In genomic region chr2:25852626-25853025, GRCm38 (mm10) we compare ENCODE assay signal across 11 mouse cellular contexts. TPM values are rescaled to one million over a fixed set of nuclear protein-coding genes. Genes with fewer than 3 reads are reported as not detected.
A peak's percentile ranks its signal among the peaks of the same experiment; 100 is the strongest.
DNase-seq lines count a peak whose midpoint lies in the region; ATAC-seq and TF ChIP-seq lines count a peak whose summit lies in the region.
"Had no signal": no experiment of that assay in that cellular context is flagged by ENCODE, and none has a peak within 500 bp of the region (broad histone marks: within the 10 kb centered on the region; RNA-seq: fewer than 3 reads in every experiment).

No protein-coding gene starts in this region.

- ATAC-seq in hindbrain, embryonic 14.5 days (ENCODE audit: low FRiP score) = no peak
- ATAC-seq in hindbrain, embryonic 13.5 days (ENCODE audit: low FRiP score) = no peak
- peak; percentile 81 for ATAC-seq in common myeloid progenitor, adult 5-6 weeks (replicated peaks; ENCODE audit: low read depth, poor library complexity, severe bottlenecking)
- no peak for ATAC-seq in monocyte, adult 5-6 weeks (replicated peaks; ENCODE audit: insufficient number of reproducible peaks, low FRiP score, low TSS enrichment, poor library complexity, severe bottlenecking)

- TF ChIP-seq EP300 in MEL (IDR thresholded peaks at IDR 0.05; ENCODE audit: low read depth in 1 of 2, low read length in 2 of 2) = no peak

- H3K4me2 ChIP-seq in hindbrain, embryonic 14.5 days (replicated peaks) = no peak overlapping the region
- no peak overlapping the region for H3K4me2 ChIP-seq in hindbrain, embryonic 13.5 days

- TF ChIP-seq CTCF in MEL (IDR thresholded peaks at IDR 0.05 in 2 of 3, conservative IDR thresholded peaks at IDR 0.05 in 1 of 3; ENCODE audit: control insufficient read depth in 1 of 3, insufficient read depth in 1 of 3, low read depth in 2 of 3, low read length in 3 of 3, poor library complexity in 1 of 3, severe bottlenecking in 1 of 3) = no peak

- no peak overlapping the region for H3K4me3 ChIP-seq in hindbrain, embryonic 14.5 days (replicated peaks; ENCODE audit: low read length)
- H3K4me3 ChIP-seq in hindbrain, embryonic 13.5 days = no peak overlapping the region
- H3K4me3 ChIP-seq in MEL (ENCODE audit: control insufficient read depth in 1 of 2, insufficient read depth in 1 of 2, low read depth in 2 of 2, low read length in 2 of 2) = no peak overlapping the region

- H3K79me2 ChIP-seq in MEL (ENCODE audit: control insufficient read depth, insufficient read depth, low read length, poor library complexity) = no peaks in the 10 kb centered on the region

- WGBS in hindbrain, embryonic 14.5 days = 61% methylated on average over 3 of the region's 3 CpGs
- 57% methylated on average over 3 of the region's 3 CpGs for WGBS in hindbrain, embryonic 13.5 days

- H3K36me3 ChIP-seq in hindbrain, embryonic 14.5 days (replicated peaks; ENCODE audit: control insufficient read depth, insufficient read depth) = no peaks in the 10 kb centered on the region
- H3K36me3 ChIP-seq in hindbrain, embryonic 13.5 days = no peaks in the 10 kb centered on the region
- no peaks in the 10 kb centered on the region for H3K36me3 ChIP-seq in MEL (ENCODE audit: control insufficient read depth in 1 of 2, insufficient read depth in 2 of 2, low read length in 2 of 2)

- H3K9me3 ChIP-seq in hindbrain, embryonic 14.5 days (ENCODE audit: control insufficient read depth, low read length) = no peaks in the 10 kb centered on the region
- H3K9me3 ChIP-seq in hindbrain, embryonic 13.5 days = no peaks in the 10 kb centered on the region
- H3K9me3 ChIP-seq in MEL (replicated peaks; ENCODE audit: insufficient read depth, low read length) = no peaks in the 10 kb centered on the region

- no peak for TF ChIP-seq POLR2A in MEL (IDR thresholded peaks at IDR 0.05; ENCODE audit: control insufficient read depth in 1 of 2, insufficient read depth in 1 of 2, low read depth in 1 of 2, low read length in 2 of 2, poor library complexity in 1 of 2)

- H3K9ac ChIP-seq in hindbrain, embryonic 14.5 days = no peak overlapping the region
- no peak overlapping the region for H3K9ac ChIP-seq in hindbrain, embryonic 13.5 days
- no peak overlapping the region for H3K9ac ChIP-seq in MEL (ENCODE audit: control insufficient read depth, low read depth, low read length, poor library complexity, severe bottlenecking)
- H3K9ac ChIP-seq: liver, embryonic 14.5 days had no signal

- H3K27me3 ChIP-seq in hindbrain, embryonic 14.5 days (ENCODE audit: control insufficient read depth, insufficient read depth, low read length) = no peaks in the 10 kb centered on the region
- no peaks in the 10 kb centered on the region for H3K27me3 ChIP-seq in hindbrain, embryonic 13.5 days
- H3K27me3 ChIP-seq in MEL (ENCODE audit: control insufficient read depth in 1 of 2, insufficient read depth in 2 of 2, low read length in 2 of 2) = no peaks in the 10 kb centered on the region; a peak in 1 of 4 replicates

- no peak for TF ChIP-seq RAD21 in MEL (IDR thresholded peaks at IDR 0.05; ENCODE audit: low read depth, low read length)

- peak; percentile 26 for DNase-seq in hindbrain, embryonic 14.5 days (ENCODE audit: low spot score)
- peak; percentile 16 for DNase-seq in MEL (ENCODE audit: low read depth, low spot score)
- peak; percentile 88 for DNase-seq in layer of hippocampus, adult 9-11 months
- DNase-seq in natural killer cell, adult 2 months (ENCODE audit: low spot score in 2 of 2) = peak; percentile 35 to 50
- DNase-seq in embryo, embryonic 11 days = no peak

- H3K4me1 ChIP-seq in hindbrain, embryonic 14.5 days (replicated peaks; ENCODE audit: control insufficient read depth, insufficient read depth, low read length) = no peaks in the 10 kb centered on the region
- no peaks in the 10 kb centered on the region; the same call in 1 of the 2 replicates for H3K4me1 ChIP-seq in hindbrain, embryonic 13.5 days (replicated peaks)
- H3K4me1 ChIP-seq in MEL (ENCODE audit: control insufficient read depth in 1 of 2, insufficient read depth in 2 of 2, low read length in 2 of 2) = no peaks in the 10 kb centered on the region

- H3K27ac ChIP-seq in hindbrain, embryonic 14.5 days = no peak overlapping the region
- no peak overlapping the region; the same call in 1 of the 2 replicates for H3K27ac ChIP-seq in hindbrain, embryonic 13.5 days
- H3K27ac ChIP-seq in MEL (ENCODE audit: control insufficient read depth, low read depth, low read length) = no peak overlapping the region
- H3K27ac ChIP-seq: liver, embryonic 14.5 days had no signal

TF ChIP-seq in MEL, 35 proteins besides CTCF, POLR2A, EP300 and RAD21:
- no peak for TF ChIP-seq SIN3A (IDR thresholded peaks at IDR 0.05; ENCODE audit: low read length)
- TF ChIP-seq NELFE (IDR thresholded peaks at IDR 0.05; ENCODE audit: low read depth, low read length) = no peak
- no peak for TF ChIP-seq CHD1 (IDR thresholded peaks at IDR 0.05; ENCODE audit: low read depth, low read length)
- TF ChIP-seq HCFC1 (IDR thresholded peaks at IDR 0.05; ENCODE audit: low read depth, low read length) = no peak
- TF ChIP-seq TBP (IDR thresholded peaks at IDR 0.05; ENCODE audit: low read depth, low read length) = no peak
- no peak for TF ChIP-seq KAT2A (conservative IDR thresholded peaks at IDR 0.05; ENCODE audit: low read depth, low read length)

RNA-seq across cellular contexts. Expression of gene Sohlh1, which starts 5.6 kb away (rescaled TPM):
- not detected in 2 replicates for polyA plus RNA-seq in hindbrain, embryonic 14.5 days (2014; fragmentation: Nextera tagmentation; extraction: Ambion mirVana)
- not detected in 2 replicates for polyA plus RNA-seq in hindbrain, embryonic 13.5 days (2015; fragmentation: Nextera tagmentation; extraction: Ambion mirVana)
- not detected in 2 replicates for total RNA-seq in MEL (2012; rRNA removed)
- not detected for polyA plus RNA-seq in MEL (2012; ENCODE audit: insufficient read depth in 1 of 2, insufficient read length in 2 of 2, low read depth in 1 of 2, low replicate concordance in 2 of 2, missing spikeins in 1 of 2)
- total RNA-seq in common myeloid progenitor, adult 5-6 weeks (2017) = not detected in 2 replicates
- 0.39 TPM in 1 of 3 replicates, not detected in the others for total RNA-seq in monocyte, adult 5-6 weeks (2017)
- total RNA-seq: gastrocnemius, postnatal 4 days had no signal
- polyA plus RNA-seq: liver, embryonic 14.5 days; spleen, adult 2 months had no signal

RNA-seq across cellular contexts. Expression of gene Kcnt1, which starts 10.9 kb away (rescaled TPM):
- polyA plus RNA-seq in hindbrain, embryonic 14.5 days (2014; fragmentation: Nextera tagmentation; extraction: Ambion mirVana) = 20.4 and 20.6 TPM in 2 replicates
- polyA plus RNA-seq in hindbrain, embryonic 13.5 days (2015; fragmentation: Nextera tagmentation; extraction: Ambion mirVana) = 11.1 TPM in 2 replicates
- total RNA-seq in MEL (2012; rRNA removed) = not detected in 2 replicates
- not detected for polyA plus RNA-seq in MEL (2012; ENCODE audit: insufficient read depth in 1 of 2, insufficient read length in 2 of 2, low read depth in 1 of 2, low replicate concordance in 2 of 2, missing spikeins in 1 of 2)
- total RNA-seq in common myeloid progenitor, adult 5-6 weeks (2017) = not detected in 2 replicates
- 0.43 TPM in 1 of 3 replicates, not detected in the others for total RNA-seq in monocyte, adult 5-6 weeks (2017)

RNA-seq across cellular contexts. Expression of gene Lcn9, which starts 29.7 kb away (rescaled TPM):
- polyA plus RNA-seq in hindbrain, embryonic 14.5 days (2014; fragmentation: Nextera tagmentation; extraction: Ambion mirVana) = not detected in 2 replicates
- polyA plus RNA-seq in hindbrain, embryonic 13.5 days (2015; fragmentation: Nextera tagmentation; extraction: Ambion mirVana) = not detected in 2 replicates
- not detected in 2 replicates for total RNA-seq in MEL (2012; rRNA removed)
- polyA plus RNA-seq in MEL (2012; ENCODE audit: insufficient read depth in 1 of 2, insufficient read length in 2 of 2, low read depth in 1 of 2, low replicate concordance in 2 of 2, missing spikeins in 1 of 2) = not detected
- total RNA-seq in common myeloid progenitor, adult 5-6 weeks (2017) = not detected in 2 replicates
- not detected in 3 replicates for total RNA-seq in monocyte, adult 5-6 weeks (2017)
- total RNA-seq: gastrocnemius, postnatal 4 days had no signal
- polyA plus RNA-seq: liver, embryonic 14.5 days; spleen, adult 2 months had no signal

RNA-seq across cellular contexts. Expression of gene Glt6d1, which starts 37.0 kb away (rescaled TPM):
- polyA plus RNA-seq in hindbrain, embryonic 14.5 days (2014; fragmentation: Nextera tagmentation; extraction: Ambion mirVana) = not detected in 2 replicates
- polyA plus RNA-seq in hindbrain, embryonic 13.5 days (2015; fragmentation: Nextera tagmentation; extraction: Ambion mirVana) = not detected in 2 replicates
- total RNA-seq in MEL (2012; rRNA removed) = not detected in 2 replicates
- not detected for polyA plus RNA-seq in MEL (2012; ENCODE audit: insufficient read depth in 1 of 2, insufficient read length in 2 of 2, low read depth in 1 of 2, low replicate concordance in 2 of 2, missing spikeins in 1 of 2)
- not detected in 2 replicates for total RNA-seq in common myeloid progenitor, adult 5-6 weeks (2017)
- total RNA-seq in monocyte, adult 5-6 weeks (2017) = not detected in 3 replicates
- total RNA-seq: gastrocnemius, postnatal 4 days had no signal
- polyA plus RNA-seq: liver, embryonic 14.5 days; spleen, adult 2 months had no signal
